Mouse (Mus musculus) cerebellum, adult 11 months (tissue): ENCODE measurements around the gene Rbp7.

Experiments
- DNase-seq: peaks from one replicate; pipeline ENCODE4 v3.0.0; 2022

Rbp7 gene

GRCm38 (mm10) chr4:149405713-149406443 is 48.9 kb downstream of the Rbp7 start:
- DNase-seq: no peak

GRCm38 (mm10) chr4:149404640-149405465 is 49.9 kb downstream of the Rbp7 start:
- peak; percentile 30 for DNase-seq

- DNase-seq: no peak
These were observed 51.7 kb downstream of the Rbp7 start for GRCm38 (mm10) chr4:149403037-149403436.

- no peak for DNase-seq
These were observed 53.2 kb downstream of the Rbp7 start for GRCm38 (mm10) chr4:149401591-149401982.

GRCm38 (mm10) chr4:149400878-149401590 is 53.7 kb downstream of the Rbp7 start:
- DNase-seq: peak; percentile 38
